Mouse (Mus musculus) G1E (cell line): Measurements from ENCODE around the gene Rnf24.

Experiments used
- CTCF ChIP-seq: IDR thresholded peaks from 2 replicates; pipeline ENCODE4 v1.5.1; 2012; ENCODE audit warnings: low read depth, low read length, inconsistent platforms, mixed read lengths
- GATA1 ChIP-seq: IDR thresholded peaks from 2 replicates; pipeline ENCODE4 v1.6.1; 2012; ENCODE audit warnings: borderline replicate concordance, low read length, inconsistent platforms, mixed read lengths
- GATA2 ChIP-seq: IDR thresholded peaks from 2 replicates; pipeline ENCODE4 v1.6.1; 2012; ENCODE audit warnings: low read depth, low read length, inconsistent platforms, borderline replicate concordance
- POLR2AphosphoS5 ChIP-seq: IDR thresholded peaks from 2 replicates; pipeline ENCODE4 v1.6.1; 2012; ENCODE audit warnings: low read depth, low read length, inconsistent platforms; ENCODE audit not compliant: insufficient replicate concordance
- TAL1 ChIP-seq: conservative IDR thresholded peaks from 2 replicates; pipeline ENCODE4 v1.6.1; 2012; ENCODE audit warnings: low read depth, low read length, inconsistent platforms, mixed read lengths

DNA sequence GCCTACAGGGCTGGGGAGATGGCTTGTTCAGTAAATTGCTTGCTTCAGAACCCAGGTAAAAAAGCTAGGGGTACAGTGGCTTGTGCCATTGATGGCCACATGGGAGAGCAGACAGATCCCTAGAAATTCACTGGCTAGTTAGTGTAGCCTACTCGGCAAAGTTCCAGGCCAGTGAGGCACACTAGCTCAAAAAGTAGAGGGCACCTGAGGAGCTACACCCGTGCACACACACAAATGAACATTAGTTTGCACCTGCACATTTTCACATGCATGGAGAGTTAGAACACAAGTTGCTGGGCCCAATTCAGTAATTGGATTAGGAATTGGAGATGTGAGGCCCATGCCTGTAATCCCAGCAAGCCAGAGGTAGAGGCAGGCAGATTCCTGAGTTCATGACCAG, 87.6 kb downstream of the Rnf24 start:
- TF ChIP-seq CTCF (no peak), POLR2AphosphoS5 (no peak), TAL1 (no peak), GATA1 (no peak), GATA2 (no peak)
